Mouse (Mus musculus): ENCODE measurements around the gene Slc9a2.
"Not testable (repeated sequence)": the region's sequence is repeated elsewhere in the genome, so short reads cannot be mapped to it uniquely, and the experiment has no call there.

Gene Slc9a2

DNA sequence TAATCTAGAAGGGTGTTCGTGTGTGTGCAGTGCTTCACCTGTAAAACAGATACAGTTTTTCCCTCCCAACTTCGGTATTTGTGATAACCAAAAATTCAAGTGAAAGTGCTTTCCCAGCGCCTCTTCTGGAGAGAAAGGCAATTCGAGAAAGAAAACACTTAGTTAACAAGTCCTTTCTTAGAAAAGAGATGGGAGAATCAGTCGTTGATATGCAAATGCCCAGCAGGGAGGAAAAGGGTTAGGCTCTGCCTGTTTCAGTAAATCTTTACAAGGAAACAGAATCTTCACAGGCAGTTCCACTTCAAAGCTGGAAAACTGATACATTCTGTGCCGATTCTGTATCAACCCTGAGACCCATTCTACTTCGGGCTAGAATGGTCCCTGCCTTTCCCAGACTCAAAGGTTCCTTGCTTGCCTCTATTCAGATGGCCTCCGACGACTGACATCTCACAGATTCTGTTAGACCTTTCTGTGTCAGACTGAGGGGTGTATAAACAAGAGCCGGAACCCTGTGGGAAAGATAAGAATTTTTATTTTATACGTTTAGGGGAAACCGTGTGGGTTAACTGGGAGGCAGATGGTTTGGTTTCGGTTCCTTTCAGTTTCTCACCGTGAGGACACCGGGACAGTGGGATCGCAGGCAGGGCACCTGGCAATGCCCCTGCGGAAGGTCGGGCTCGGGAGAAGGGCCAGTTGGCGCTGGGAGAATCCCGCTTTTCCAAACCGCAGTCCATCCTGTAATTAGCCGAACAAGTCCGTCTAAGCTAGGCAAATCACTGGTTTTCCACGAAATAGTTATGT is at the start of gene Slc9a2:
Gene Slc9a2, plus strand, starts transcription at position 508 of the 801 bp plus-strand sequence.
- DNase-seq (ENCODE audit: low spot score) = no peak

GRCm38 (mm10) chr1:40632407-40633062 is 47.8 kb upstream of the Slc9a2 start:
- DNase-seq (ENCODE audit: low spot score) = no peak

- no peak for DNase-seq (ENCODE audit: low spot score)
Measured at GRCm38 (mm10) chr1:40634608-40635007, 45.8 kb upstream of the Slc9a2 start.

GRCm38 (mm10) chr1:40648234-40648633 is 32.1 kb upstream of the Slc9a2 start:
- no peak for DNase-seq (ENCODE audit: low spot score)

DNA sequence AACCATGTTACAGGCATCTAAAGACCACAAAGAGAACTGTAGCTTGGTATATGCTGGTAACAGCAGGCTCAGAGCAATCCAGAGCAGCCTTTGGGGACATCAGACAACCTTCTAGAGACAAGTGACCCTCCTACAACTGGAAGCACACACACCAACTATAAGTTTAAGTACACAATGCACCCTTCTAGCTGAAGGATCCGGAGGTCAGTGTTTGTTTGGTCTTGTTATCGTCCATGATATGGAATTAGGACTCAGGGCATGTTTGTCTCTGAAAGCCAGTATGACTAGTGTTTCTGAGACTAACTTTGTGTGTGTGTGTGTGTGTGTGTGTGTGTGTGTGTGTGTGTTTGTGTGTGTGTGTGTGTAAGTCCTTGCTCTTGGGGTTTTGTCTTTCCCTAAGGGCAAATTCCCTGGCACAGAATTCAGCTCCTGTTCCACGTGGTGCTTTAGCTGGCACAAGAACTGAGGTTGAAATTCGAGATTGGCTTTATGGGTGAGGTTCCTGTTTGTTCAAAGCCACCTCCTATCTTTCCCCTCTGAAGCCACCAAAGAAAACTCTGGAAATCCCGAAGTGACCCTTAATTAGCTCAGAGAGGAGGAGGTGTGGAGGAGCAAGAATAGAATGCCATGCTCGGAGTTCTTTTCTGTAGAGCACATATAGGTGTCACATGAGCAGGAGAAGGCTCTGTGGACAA is 29.4 kb upstream of the Slc9a2 start:
- DNase-seq (ENCODE audit: low spot score) = no peak

DNA sequence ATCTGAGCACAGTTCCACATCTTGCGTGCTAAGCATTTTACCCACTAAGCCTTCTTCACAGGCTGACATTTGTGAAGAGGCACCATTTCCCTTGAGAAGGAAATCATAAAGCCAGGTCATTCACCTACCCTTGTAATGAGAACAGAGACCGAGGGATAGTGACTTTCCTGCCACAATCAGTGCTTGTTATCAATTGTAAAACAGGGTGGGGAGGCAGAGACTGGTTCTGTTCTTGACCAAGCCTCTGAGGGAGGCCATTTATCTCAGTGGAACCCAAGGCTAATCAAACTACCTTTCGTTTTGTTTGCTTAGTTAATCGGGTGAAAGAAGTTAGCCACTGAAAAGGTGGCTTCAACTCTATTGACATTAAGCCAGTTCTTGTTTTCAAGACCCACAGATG is 23.3 kb upstream of the Slc9a2 start:
- no peak for DNase-seq (ENCODE audit: low spot score)

DNA sequence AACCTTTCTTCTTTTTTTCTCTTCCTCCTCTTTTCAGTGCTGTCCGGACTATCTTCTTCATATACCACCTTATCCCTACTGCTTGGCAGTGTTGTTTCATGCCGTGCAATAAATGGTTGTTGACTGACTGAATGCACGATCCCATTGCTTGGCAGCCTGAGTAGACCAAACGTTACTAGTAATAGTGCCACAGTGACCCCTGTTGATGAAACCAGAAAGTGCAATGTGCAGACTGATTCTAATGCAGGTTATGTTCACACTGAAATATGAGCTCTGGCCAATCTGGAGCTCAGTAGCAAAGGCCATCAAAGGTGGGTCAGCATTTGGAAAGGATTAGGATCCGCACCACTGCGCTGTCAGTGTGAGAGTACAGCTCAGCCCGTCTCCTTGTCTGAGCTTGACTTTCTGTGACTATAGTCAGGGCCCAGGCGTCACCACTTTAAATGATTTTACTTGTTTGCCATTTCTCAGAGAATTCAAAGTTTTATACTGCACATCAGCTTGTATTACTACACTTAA is 22.3 kb upstream of the Slc9a2 start:
- no peak for DNase-seq (ENCODE audit: low spot score)

- no peak for DNase-seq (ENCODE audit: low spot score)
Measured at GRCm38 (mm10) chr1:40659017-40659416, 21.4 kb upstream of the Slc9a2 start.

- DNase-seq (ENCODE audit: low spot score) = no peak
Measured at GRCm38 (mm10) chr1:40659496-40659895, 20.9 kb upstream of the Slc9a2 start.

GRCm38 (mm10) chr1:40660838-40661237 is 19.5 kb upstream of the Slc9a2 start:
- DNase-seq (ENCODE audit: low spot score) = no peak

DNA sequence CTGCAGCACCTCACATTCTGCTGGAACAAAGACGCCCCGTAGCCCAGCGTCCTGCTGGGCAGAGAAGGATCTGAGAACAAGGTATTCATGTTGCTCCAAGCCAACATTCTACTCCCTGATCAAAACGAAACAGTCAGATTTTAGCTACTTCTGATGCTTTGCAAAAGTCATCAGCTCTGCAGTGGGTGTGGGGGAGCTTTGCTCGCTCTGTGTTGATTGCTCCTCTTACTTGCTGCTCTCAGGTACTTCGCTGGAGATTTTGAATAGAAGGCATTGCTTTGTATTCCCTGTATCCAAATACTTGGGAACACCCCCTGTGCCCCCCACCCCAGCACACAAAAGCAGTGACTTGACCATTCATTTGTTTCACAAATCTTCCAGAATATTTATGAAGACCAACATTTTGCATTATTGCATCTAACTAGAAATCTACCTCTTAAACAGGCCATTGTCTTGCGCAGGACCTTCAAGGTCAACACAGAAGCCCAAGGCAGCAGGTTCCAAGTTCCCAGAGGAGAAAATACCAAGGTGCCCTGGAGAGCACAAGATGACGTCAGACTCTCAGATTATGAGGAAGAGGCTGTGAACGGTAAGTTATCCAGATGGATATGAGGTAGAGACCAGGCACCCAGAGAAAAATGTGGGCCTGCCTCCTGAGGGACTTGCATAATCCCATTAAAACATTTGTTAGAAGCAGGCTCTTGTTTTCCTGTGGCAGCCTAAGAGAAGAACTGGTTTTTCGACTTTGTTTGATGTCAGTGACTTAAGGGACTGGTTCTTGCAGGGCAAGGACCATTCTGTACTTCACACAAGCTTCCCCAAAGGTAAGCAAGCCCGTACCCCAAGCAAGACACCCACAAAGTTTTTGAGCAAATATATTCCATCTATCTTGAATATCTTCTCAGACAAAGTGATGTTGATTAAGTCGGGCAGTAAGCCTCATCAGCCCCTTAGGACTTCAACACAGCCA is 14.7 kb upstream of the Slc9a2 start:
- no peak for DNase-seq (ENCODE audit: low spot score)

GRCm38 (mm10) chr1:40667442-40667841 is 12.9 kb upstream of the Slc9a2 start:
- not testable (repeated sequence) for DNase-seq (ENCODE audit: low spot score)

- DNase-seq (ENCODE audit: low spot score) = no peak
Measured at GRCm38 (mm10) chr1:40670025-40670424, 10.3 kb upstream of the Slc9a2 start.

DNA sequence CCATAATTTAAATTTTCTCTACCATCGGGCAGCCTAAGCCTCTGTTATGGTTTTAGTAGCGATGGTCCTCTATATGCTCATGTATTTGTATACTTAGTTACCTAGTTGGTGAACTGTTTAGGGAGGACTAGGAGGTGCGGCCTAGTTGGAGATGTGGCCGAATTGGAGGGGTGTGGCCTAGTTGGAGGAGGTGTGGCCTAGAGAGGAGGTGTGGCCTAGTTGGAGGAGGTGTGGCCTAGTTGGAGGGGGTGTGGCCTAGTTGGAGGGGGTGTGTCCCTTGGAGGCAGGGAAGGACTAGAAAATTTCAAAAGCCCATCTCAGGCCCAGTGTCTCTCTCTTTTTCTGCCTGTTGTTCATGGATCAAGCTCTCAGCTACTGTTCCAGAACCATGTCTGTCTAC is 8.9 kb upstream of the Slc9a2 start:
- no peak for DNase-seq (ENCODE audit: low spot score)

GRCm38 (mm10) chr1:40677306-40677705 is 3.1 kb upstream of the Slc9a2 start:
- no peak for DNase-seq (ENCODE audit: low spot score)

- DNase-seq (ENCODE audit: low spot score) = no peak
Measured at GRCm38 (mm10) chr1:40680868-40681698, 709 bp downstream of the Slc9a2 start.

DNA sequence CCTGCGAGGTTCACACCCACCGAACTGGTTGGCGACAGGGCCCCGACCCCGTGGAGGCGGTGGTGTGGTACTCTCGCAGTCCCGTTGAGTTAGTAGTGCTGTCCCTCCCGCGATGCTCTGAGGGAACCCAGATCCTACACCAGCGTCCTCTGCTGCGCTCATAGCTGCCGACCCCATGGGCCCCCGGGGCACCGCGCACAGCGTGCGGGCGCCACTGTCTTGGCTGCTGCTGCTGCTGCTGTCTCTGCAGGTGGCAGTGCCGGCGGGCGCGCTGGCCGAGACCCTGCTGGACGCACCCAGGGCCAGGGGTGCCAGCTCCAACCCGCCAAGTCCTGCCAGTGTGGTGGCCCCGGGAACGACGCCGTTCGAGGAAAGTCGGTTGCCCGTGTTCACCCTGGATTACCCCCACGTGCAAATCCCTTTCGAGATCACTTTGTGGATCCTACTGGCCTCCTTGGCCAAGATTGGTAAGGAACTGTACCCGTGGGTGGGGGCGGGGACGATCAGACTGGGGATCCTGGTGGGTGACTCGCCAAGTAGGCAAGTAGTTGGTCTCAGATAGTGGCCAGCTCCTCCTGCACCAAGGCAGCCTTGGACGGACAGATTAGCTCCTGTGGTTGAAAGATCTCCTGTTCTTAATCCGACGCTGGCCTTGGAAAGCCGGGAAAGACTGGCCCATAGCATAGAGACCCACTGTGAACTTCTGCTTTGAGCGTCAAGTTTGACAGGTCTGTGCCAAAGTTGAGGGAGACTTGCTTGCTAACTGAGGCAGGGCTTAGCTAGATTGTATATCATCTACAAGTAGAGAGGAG is 1.5 kb downstream of the Slc9a2 start:
- DNase-seq (ENCODE audit: low spot score) = no peak

DNA sequence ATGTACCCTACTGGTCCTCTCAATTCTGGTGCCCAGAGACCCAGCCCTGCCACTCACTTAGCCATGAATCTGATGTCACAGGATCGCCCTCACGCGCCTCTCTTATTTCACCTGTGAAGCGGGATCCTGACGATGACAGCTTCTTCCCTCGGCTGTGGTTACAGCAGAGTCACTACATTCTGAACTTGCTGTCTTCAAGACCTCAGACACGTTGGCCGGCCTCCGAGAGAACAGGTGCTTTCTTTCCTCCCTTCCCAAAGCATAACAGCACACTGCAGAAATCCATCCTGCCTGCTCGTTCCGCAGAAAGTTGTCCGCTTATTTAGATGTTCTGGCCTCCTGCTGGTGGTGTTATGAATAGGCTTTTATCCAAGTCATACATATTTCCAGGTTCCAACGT is 13.9 kb downstream of the Slc9a2 start:
- no peak for DNase-seq (ENCODE audit: low spot score)

- DNase-seq (ENCODE audit: low spot score) = no peak
Measured at GRCm38 (mm10) chr1:40696436-40696835, 16.1 kb downstream of the Slc9a2 start.

- DNase-seq (ENCODE audit: low spot score) = no peak
Measured at GRCm38 (mm10) chr1:40705099-40705498, 24.7 kb downstream of the Slc9a2 start.
